9 mouse cellular contexts compared by ENCODE assay signal in genomic region chr11:33958713-33959112, GRCm38 (mm10). TPM values are rescaled to one million over a fixed set of nuclear protein-coding genes. Genes with fewer than 3 reads are reported as not detected.
DNase-seq lines count a peak whose midpoint lies in the region; ATAC-seq lines count a peak whose summit lies in the region.
"Had no signal": no experiment of that assay in that cellular context is flagged by ENCODE, and none has a peak within 500 bp of the region (broad histone marks: within the 10 kb centered on the region; RNA-seq: fewer than 3 reads in every experiment).

No protein-coding gene starts in this region.

- H3K36me3 ChIP-seq in embryonic facial prominence, embryonic 11.5 days (replicated peaks; ENCODE audit: control insufficient read depth, insufficient read depth, low read depth, low read length), result no peaks in the 10 kb centered on the region
- H3K36me3 ChIP-seq in forebrain, embryonic 13.5 days (ENCODE audit: poor library complexity, severe bottlenecking), result no peaks in the 10 kb centered on the region
- H3K36me3 ChIP-seq: neural tube, embryonic 13.5 days had no signal

- no peak overlapping the region for H3K9ac ChIP-seq in embryonic facial prominence, embryonic 11.5 days (replicated peaks; ENCODE audit: low read length)
- no peak overlapping the region for H3K9ac ChIP-seq in forebrain, embryonic 13.5 days
- H3K9ac ChIP-seq: neural tube, embryonic 13.5 days had no signal

- no peaks in the 10 kb centered on the region for H3K9me3 ChIP-seq in embryonic facial prominence, embryonic 11.5 days (replicated peaks; ENCODE audit: control insufficient read depth, low read length)
- no peaks in the 10 kb centered on the region for H3K9me3 ChIP-seq in forebrain, embryonic 13.5 days (replicated peaks)
- H3K9me3 ChIP-seq: neural tube, embryonic 13.5 days had no signal

- H3K4me1 ChIP-seq in embryonic facial prominence, embryonic 11.5 days (ENCODE audit: control insufficient read depth, insufficient read depth, low read length), result no peaks in the 10 kb centered on the region
- H3K4me1 ChIP-seq in forebrain, embryonic 13.5 days, result no peaks in the 10 kb centered on the region

- H3K4me2 ChIP-seq in embryonic facial prominence, embryonic 11.5 days (ENCODE audit: low read depth, low read length), result no peak overlapping the region
- H3K4me2 ChIP-seq in forebrain, embryonic 13.5 days, result no peak overlapping the region
- H3K4me2 ChIP-seq: neural tube, embryonic 13.5 days had no signal

- DNase-seq in cerebellum, adult 18-20 months, result peak; percentile 7 to 10
- DNase-seq in cerebellum, adult 9-11 months, result no peak
- DNase-seq in left cerebral cortex, adult 18-20 months (ENCODE audit: low spot score in 2 of 2), result peak; percentile 16 to 45
- DNase-seq in left cerebral cortex, adult 11 months (ENCODE audit: low spot score), result no peak
- DNase-seq in CD8-positive naive resting alpha-beta T cell, adult 2 months (ENCODE audit: low read depth in 2 of 2, low spot score in 2 of 2), result peak; percentile 35 to 53
- DNase-seq in embryonic facial prominence, embryonic 11.5 days (ENCODE audit: low spot score), result peak; percentile 65

- ATAC-seq in embryonic facial prominence, embryonic 11.5 days (replicated peaks; ENCODE audit: insufficient number of reproducible peaks, low FRiP score, low TSS enrichment, low read depth), result no peak
- ATAC-seq in megakaryocyte progenitor cell, adult 5-6 weeks (replicated peaks; ENCODE audit: poor library complexity), result peak; percentile 52; the same call in 1 of the 2 replicates
- no peak for ATAC-seq in forebrain, embryonic 13.5 days

- WGBS in embryonic facial prominence, embryonic 11.5 days, result 74% methylated on average over 8 of the region's 8 CpGs
- WGBS in forebrain, embryonic 13.5 days, result 80% methylated on average over 8 of the region's 8 CpGs

- H3K27ac ChIP-seq in embryonic facial prominence, embryonic 11.5 days (replicated peaks; ENCODE audit: low read depth, low read length), result no peak overlapping the region
- H3K27ac ChIP-seq in forebrain, embryonic 13.5 days, result no peak overlapping the region
- H3K27ac ChIP-seq: neural tube, embryonic 13.5 days had no signal

- H3K27me3 ChIP-seq in embryonic facial prominence, embryonic 11.5 days (ENCODE audit: control insufficient read depth, insufficient read depth, low read length), result no peaks in the 10 kb centered on the region
- no peaks in the 10 kb centered on the region for H3K27me3 ChIP-seq in forebrain, embryonic 13.5 days
- H3K27me3 ChIP-seq: neural tube, embryonic 13.5 days had no signal

- H3K4me3 ChIP-seq in embryonic facial prominence, embryonic 11.5 days (ENCODE audit: low read depth, low read length), result no peak overlapping the region
- no peak overlapping the region for H3K4me3 ChIP-seq in forebrain, embryonic 13.5 days
- H3K4me3 ChIP-seq: neural tube, embryonic 13.5 days had no signal

RNA-seq across cellular contexts. Expression of gene Kcnmb1, which starts 4.1 kb away (rescaled TPM):
- under 1 TPM; 0.21 to 0.26 TPM for total RNA-seq in left cerebral cortex, adult 18-20 months (2021)
- 0.10 and 0.22 TPM in 2 replicates for polyA plus RNA-seq in embryonic facial prominence, embryonic 11.5 days (2014; fragmentation: Nextera tagmentation; extraction: Ambion mirVana)
- total RNA-seq in megakaryocyte progenitor cell, adult 5-6 weeks (2015), result not detected in 2 replicates
- not detected in 2 replicates for total RNA-seq in megakaryocyte progenitor cell, adult 5-6 weeks (2017)
- polyA plus RNA-seq in forebrain, embryonic 13.5 days (2015; fragmentation: Nextera tagmentation; extraction: Ambion mirVana), result 0.05 and 0.09 TPM in 2 replicates

RNA-seq across cellular contexts. Expression of gene Kcnip1, which starts 34.2 kb away (rescaled TPM):
- 10 to 100 TPM; 25.2 to 32.8 TPM for total RNA-seq in left cerebral cortex, adult 18-20 months (2021)
- 3.5 and 4.9 TPM in 2 replicates for polyA plus RNA-seq in embryonic facial prominence, embryonic 11.5 days (2014; fragmentation: Nextera tagmentation; extraction: Ambion mirVana)
- total RNA-seq in megakaryocyte progenitor cell, adult 5-6 weeks (2015), result not detected in 2 replicates
- not detected in 2 replicates for total RNA-seq in megakaryocyte progenitor cell, adult 5-6 weeks (2017)
- 29.9 and 37.4 TPM in 2 replicates for polyA plus RNA-seq in forebrain, embryonic 13.5 days (2015; fragmentation: Nextera tagmentation; extraction: Ambion mirVana)

Comparison
In these comparisons a context has a peak if more than half of its experiments do, and no peak if none do; other contexts are left out.
1. DNase-seq: peak in cerebellum, adult 18-20 months (2 of 2), left cerebral cortex, adult 18-20 months (2 of 2), CD8-positive naive resting alpha-beta T cell, adult 2 months (2 of 2) and embryonic facial prominence, embryonic 11.5 days (single experiment); none in cerebellum, adult 9-11 months (single experiment) and left cerebral cortex, adult 11 months (single experiment).
2. RNA of gene Kcnip1, which starts 34.2 kb away (total RNA-seq): 25.2 to 32.8 TPM in left cerebral cortex, adult 18-20 months; not detected in megakaryocyte progenitor cell, adult 5-6 weeks; every median in the first group is over 10 times any median in the second.